Mouse (Mus musculus): ENCODE results near the gene Pmel.

Pmel gene

GRCm38 (mm10) chr10:128748252-128748864 lies 44.4 kb downstream of the Pmel start:
- in situ Hi-C loops (cut with MboI) = no loop called here
